Mouse (Mus musculus): Measurements from ENCODE around the gene Rbfox3.

Rbfox3 gene

DNA sequence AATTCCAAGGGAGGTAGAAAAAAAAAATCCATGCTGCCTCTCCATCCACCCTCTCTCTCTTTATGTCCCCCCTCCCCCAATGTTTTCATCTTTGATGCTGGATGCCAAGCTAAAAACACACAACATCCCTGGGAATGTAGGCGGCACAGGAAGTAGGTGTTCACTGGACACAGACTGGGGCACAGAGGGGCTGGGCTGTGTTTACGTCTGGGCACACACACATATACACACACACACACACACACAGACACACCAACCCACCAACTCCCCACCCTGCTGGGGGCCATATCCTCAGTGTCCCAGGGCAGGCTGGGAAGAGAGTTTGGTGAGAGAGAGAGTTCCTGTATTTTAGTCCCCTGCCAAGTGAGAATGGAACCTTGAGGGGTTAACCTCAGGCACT is 417.9 kb downstream of the Rbfox3 start:
- no peak for DNase-seq

DNA sequence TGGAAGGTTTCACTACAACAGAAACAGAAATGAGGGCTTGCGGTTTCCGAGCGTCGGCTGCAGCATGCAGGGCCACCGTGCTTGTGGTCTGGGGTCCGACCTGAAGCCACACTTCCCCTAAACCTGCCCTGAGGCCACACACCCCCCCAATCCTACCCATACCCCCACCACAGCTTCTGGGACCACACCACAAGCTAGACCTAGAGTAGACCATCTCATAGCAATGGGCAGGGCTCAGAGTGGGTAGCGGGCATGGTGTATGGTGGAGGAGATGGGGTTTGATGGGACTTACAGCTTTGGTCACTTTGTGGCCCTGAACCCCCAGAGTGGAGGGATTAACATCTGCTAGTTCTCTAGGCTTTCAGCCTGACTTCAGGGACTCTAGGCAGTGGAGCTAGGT is 420.2 kb downstream of the Rbfox3 start:
- no peak for DNase-seq

DNA sequence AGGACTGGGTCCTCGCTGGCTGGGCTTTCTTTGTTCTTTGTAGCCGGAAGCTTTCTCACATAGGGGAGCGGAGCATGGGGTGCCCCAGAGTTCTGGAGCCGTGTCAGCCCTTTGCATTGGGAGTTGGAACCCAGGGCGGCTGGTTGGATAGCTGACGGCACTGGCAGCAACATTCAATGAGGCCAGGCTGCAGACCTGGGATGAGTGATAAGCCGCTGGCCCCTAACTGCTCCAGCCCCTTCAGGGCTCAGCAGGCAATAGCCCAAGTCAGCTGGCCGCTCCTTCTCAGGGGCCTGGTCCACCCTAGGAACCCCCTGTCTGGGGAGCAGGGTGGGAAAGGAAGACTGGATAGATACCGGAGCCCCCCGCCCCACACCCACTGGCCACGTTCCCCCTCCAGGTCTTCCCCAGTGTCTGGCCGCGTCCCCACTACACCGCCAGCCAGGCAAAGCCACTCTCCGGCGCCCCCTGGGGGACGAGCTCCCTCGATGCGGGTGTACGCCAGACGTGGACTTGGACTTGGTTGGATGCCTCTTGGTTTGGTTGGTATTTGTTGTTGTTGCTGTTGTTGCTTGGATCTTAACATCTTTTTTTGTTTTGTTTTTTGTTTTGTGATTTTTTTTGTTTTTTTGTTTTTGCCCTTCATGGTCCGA is 420.7 kb downstream of the Rbfox3 start:
- peak; percentile 71 to 80 for DNase-seq

DNA sequence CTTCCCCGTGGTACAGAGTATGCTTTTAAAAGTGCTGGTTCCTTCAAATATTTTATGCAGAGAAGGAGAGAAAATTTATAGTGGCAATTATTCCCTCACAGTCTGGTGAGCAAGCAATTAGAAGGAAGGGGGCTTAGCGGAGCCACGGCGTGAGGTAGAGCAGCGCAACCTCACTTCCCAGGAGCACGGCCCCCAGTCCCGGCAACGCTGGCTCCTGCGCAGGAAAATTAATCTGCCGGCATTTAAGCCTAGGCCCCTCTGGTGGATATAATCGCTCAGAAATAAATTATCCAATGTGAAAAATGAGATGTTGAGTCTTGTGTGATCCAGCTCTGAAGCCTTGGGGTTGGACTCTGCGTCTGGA is 422.5 kb downstream of the Rbfox3 start:
- no peak for DNase-seq

DNA sequence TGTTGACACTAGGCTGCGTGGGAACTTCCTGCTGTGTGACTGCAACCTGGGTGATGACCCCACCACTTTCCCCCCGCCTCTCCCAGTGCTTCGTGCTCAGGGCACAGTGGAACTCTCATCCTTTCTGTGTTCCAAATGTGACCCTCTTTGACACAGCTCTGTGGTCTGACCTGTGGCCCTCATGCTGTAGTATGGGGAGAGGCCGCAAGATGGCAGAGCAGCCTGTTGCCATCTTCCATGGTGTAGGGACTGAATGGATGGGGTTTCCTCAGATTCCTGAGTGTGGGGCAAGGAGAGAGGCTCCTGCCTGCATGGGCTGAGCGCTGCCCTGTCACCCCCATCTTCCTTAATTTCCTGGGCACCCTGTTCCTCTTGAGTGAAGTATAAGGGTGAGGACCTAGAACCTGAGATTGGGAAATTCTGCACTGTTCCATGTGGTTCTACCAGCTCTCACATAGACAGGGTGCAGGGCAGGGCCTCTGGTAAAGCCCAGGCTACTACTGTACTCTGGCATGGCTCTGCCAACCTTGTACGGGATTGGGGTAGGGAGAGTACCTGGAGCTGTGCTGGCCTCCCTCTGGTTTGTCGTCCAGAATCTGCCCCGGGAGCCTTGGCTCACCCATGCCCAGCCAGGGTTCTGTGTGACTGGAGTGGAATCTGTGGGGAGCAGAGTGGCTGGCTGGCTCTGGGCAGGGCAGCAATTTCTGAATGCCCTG is 423.0 kb downstream of the Rbfox3 start:
- DNase-seq = peak; percentile 30 to 37

DNA sequence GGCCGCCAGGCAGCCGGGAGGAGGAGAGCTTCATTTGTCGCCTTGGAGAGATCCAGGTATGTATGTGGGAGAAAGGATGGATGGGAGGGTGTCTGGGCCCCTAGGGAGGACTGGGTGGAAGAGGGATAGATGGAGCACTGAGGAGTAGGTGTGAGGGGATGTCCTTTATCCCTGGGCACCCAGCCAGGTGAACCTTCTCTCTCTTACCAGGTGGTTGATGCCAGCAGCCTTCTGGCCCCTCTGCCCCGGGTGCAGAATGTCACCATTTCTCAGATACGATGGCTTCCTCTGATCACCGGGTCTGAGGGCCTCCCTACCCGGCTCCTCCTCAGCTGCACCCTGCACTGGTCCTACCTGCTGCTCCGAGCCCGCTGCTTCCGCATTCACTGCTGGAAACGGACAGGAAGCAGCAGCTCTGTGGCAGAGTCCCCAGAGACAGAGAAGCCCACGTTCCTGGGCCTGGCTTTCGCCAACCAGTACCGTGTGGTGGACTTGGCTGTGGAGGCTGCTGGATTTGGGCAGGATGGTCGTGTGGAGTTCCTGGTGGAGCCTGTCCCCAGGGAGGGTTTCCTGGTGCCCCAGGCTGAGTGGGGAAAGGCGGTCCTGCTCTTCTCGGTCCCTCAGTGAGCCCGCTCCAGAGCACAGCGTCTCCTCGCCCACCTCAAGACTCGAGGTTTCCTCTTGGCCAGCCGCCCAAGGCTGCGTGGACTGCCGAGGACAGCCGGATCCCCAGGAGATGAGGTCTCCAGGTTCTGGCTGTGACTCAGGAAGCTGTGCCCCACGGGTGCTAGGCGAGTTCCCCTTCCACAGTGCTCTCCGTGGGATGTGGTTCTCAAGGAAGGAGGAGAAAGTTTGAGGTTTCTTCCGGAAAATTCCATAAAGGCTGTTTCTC is 424.3 kb downstream of the Rbfox3 start:
- peak in 1 of 2 experiments; percentile 26 for DNase-seq

DNA sequence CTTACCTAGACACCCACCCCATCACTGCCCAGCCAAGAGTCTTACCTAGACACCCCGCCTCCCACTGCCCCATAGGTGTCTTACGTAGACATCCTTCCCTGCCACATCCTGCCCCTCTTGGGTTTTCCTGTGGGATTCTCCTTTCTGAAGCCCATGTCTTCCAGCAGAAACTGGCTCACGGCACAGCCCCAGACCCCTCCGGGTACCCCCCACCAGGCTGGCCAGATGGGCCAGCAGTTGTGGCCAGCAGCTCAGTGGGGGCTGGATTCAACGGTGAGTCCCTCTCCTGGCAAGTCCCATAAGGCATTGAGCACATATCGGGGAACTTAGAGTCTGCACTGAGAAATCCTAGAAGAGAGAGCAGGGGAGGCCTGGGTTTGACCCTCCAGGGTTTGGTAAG is 425.1 kb downstream of the Rbfox3 start:
- no peak for DNase-seq

DNA sequence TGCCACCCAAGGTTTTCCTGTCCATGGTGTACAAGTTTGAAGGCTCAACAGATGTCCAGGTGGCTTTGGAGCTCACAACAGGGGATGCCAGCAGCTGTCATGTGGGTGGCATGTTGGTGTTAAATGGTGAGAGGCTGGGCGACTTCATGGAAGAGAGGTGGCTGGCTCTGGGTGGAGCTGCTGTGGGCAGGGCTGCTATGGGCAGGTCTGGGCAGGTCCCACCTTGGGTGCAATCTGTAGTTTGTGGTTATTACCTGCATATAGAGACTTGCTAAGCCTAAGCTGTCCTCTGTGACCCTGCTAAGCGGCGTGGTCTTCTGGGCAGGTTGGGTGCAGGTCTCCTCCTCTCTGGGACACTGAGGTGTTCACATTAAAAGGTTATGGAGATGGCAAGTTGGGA is 425.6 kb downstream of the Rbfox3 start:
- no peak for DNase-seq

DNA sequence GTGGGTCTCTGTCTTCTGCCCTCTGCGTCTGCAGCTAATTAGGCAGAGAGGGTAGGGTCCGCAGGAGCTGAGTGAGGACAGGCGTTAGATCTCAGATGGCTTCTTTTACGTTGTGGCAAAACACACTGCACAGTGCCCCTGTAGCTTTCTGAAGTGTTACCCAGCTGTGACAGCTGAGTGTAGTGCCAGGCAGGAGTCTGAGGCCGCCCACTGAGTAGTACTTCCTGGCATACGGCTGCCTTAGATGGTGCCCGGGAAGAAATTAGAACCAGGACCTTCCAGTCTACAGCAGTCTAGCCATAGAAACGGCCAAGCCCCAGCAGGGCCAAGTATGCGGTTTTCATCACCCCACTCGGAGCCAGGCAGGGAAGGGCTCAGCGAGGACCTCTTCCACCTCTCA is 426.1 kb downstream of the Rbfox3 start:
- no peak for DNase-seq

DNA sequence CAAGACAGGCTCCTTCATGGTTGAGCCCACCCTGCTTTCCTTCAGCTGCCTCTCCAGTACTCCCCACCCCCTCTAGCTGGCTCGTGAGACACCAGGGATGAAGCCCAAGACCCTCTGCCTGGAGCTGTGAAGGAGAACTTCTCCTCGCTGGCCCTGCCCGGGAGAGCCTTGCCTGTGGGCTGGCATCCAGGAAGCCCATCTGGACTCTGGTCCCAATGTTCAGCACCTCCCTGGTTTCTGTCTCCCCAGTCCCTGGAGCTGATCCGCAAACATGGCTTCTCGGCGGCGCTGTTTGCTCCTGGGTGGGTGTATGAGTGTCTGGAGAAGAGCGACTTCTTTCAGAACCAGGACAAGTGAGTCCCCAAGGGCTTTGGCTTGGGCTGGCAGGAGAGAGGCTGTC is 427.2 kb downstream of the Rbfox3 start:
- DNase-seq = peak in 1 of 2 experiments; percentile 29

DNA sequence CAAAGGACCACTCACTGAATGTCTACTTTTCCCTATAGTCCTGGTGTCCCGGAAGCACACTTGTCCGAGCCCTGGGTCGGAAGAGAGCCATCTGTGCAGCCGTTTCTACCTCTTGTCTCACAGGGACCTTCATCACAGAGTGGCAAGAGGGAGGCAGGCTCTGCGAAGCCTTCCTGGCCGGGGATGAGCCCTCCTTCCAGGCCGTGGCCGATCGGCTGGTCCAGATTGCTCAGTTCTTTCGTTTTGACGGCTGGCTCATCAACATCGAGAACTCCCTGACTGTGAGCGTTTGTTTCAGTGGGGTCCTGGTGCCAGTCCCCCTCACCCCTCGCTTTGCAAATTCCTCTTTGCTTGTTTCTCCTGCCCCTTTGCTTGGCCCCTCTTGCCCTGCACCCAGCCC is 429.6 kb downstream of the Rbfox3 start:
- no peak for DNase-seq

DNA sequence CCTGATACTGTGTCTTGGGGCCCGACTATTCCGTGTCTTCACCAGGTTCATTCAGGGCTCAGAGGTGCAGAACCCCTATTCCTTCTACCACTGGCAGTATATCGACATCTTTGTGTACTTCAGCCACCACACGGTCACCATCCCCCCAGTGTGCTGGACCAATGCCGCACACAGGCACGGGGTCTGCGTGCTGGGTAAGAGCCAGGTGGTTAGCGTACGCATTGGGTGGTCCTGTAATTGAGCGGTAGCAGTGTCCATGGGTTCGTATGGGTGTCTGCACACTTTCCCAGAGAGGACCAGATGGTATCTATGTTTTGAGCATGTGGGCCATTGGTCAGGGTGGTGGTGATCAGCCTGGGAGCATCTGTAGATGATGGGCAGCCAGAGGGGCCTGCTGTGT is 430.2 kb downstream of the Rbfox3 start:
- no peak for DNase-seq

DNA sequence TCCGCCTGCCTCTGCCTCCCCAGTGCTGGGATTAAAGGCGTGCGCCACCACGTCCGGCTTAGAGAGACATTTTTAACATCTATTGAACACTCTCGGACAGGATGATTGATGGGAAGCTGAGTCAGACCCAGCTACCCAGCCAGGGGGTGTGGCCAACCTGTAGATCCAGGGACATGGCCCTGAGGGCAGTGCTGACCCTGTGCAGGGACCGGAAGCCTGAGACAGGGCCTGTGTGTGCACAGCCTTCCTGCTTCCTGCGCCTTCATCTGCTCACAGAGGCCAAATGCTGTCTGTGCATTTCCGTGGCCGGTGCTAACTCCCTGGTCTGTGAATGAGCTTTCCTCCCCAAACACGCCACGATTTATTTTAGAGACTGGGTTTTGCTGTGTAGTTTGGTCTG is 431.6 kb downstream of the Rbfox3 start:
- peak; percentile 63 to 84 for DNase-seq

DNA sequence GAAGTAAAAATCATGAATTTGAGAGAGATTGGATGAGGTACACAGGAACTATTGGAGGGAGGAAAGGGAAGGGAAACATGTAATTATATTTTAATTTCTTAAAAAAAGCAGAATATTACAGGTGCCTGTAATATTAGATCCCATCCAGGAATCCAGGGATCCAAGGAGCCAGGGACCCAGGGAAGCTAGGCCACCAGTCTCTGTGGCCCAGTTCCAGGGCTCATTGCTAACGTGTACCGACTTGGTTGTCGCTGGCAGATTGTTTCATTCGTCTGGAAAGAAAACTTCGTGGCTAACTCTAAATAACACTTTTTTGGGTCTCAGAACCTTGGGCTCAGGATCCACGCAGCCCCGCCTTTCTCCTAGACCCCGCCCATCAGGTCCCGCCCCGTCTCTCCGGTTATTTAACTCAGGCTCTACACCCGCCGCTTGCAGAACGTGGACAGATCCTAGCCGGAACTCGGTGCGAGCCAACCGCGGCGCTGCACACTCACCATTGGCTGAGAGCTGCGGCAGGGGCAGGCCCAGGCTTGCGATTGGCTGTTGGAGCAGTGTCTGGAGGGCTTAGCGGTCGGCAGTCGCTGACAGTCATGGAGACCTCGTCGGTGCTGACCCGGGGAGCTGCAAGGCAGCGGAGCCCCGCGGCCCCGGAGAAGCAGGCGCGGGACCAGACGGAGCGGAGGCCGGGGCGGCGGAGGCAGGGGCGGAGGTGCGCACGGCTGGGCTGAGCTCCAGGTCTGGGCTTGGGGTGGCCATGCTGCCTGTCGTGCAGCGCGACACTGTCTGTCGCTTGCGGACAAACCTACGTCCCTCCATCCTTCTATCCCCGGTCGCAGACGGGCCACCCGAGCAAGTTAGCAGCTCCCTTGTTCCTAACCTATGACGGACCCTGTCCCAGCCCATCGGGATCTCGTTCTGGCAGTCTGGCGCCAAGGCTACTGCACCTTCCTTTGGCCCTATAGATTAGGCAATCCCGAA is 434.7 kb downstream of the Rbfox3 start, which contains the start of gene Engase:
TSS of gene Engase (plus strand) at position 434 of the 978 bp plus-strand sequence.
- peak; percentile 97 to 99 for DNase-seq

DNA sequence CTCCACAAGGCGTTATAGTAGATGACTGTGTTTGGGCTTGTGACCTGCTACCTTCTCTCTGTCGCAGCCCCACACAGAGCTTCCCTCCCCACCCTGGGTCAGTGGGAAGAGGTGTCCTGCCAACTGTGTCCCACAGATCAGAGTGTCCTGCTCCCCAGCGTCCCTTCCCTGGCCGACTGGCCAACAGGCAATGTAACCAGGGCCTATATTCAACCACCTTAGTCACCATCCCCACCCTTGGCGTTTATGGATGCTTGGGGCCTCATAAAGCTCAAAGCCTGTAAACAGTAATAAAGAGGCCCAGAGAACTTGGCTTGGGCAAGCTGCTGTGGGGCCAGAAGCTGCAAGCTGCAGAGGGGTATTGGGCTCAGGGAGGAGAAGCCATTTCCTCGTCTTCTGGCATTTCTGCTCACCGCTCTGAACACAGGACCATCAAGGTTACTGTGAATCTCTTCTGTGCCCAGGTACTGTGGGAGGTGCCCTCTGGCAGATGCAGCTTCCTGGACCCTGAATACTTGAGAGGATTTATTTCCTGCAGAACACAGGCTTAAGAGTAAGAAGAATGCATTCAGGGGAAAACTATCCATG is 435.8 kb downstream of the Rbfox3 start:
- no peak for DNase-seq

DNA sequence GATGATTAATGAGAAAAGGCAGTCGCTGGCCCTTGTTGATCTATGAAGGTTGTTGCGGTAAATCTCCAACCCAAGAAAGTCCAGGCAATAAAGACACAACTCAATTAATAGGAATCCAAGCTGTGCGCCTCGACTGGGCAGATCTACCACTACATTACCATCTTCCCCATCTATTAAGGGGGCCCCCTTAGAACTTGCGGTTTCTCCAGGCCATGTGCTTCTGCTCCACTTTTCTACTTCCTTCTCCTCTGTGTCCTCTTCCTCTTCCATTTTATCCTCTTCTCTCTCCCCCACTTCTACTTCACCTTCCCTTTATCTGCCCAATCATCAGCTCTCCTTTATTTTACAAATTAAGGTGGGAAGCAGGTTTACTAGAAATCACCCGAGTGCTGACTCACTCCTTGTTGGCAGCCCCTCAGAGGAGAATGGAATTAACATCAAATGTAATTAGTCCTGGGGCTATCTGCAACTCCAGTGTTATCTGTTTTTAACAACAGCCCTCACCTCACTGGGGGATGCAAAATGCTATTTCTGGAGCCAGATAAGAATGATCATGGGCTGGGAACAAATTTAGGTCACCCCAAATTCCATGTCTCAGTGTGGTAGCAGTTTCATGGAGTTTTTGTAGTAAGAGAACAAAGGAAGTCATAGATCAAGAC is 437.4 kb downstream of the Rbfox3 start:
- DNase-seq = no peak

DNA sequence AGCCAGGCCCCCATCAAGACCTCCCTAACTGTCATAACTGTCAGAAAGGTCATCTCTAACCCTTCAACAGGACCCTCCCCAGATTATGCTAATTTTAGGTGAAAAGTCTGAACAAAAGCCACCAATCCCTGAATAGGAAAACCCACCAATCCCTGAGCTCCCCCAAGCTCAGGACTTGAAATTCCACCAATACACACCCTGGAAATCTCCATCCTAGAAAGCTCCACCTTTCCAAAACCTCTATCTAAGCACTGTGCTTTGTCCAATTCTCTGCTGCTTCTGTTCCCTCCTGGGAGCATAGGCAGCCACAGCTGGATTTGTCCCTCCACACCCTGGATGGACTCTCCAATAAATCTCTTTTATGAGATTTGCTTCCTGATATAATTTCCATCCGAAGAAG is 438.2 kb downstream of the Rbfox3 start:
- no peak for DNase-seq

DNA sequence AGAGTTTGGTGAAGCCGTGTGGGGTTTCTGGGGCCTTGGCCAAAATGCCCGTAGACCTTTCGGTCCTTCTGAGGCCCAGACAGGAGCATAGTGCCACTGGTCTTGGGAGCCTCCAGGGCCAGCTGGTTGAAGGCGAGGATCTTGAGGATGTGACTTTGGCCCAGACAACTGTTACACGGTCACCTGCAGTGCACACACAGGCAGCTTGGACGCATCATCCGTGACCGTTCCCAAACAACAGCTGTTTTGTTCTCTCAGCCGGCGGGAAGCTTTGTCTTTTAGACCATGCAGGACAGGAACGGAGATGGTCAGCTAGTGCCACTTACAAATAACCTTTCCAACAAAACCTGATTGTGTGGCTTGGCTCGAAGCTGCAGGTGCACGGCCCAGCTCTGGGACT is 439.7 kb downstream of the Rbfox3 start:
- peak in 1 of 2 experiments; percentile 29 for DNase-seq

DNA sequence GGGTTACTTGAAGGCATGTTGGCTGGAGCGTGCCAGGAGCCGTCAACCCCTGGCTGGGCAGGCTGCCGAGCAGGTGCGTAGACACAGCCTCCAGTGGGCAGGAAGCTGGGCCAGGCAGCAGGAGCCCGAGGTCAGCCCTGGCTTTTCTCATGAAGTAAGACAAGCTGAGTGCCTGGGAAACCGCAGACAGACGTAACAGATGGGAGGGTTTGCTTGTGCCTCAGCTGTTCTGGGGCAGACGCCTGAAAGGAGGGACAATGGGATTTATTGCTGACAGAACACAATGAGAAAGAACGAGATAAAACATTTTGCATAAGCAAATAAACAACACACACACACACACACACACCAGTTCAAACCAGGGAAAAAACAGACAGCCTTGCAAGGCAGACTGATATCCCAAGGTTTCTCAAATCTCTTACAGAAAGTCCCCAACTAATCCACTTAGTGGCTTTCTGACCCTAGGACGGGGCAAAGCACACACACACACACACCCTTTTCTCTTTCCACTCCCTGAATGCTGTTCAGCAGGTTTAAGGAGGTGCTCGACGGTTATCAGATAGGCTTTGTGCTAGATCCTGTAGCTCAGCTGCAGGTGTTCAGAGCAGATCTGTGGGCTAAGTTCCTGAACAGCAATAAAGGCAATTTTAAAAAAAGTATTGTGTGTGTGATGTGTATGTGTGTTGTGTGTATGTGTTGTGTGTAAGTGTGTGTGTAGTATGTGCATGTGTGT is 441.0 kb downstream of the Rbfox3 start:
- DNase-seq = no peak

DNA sequence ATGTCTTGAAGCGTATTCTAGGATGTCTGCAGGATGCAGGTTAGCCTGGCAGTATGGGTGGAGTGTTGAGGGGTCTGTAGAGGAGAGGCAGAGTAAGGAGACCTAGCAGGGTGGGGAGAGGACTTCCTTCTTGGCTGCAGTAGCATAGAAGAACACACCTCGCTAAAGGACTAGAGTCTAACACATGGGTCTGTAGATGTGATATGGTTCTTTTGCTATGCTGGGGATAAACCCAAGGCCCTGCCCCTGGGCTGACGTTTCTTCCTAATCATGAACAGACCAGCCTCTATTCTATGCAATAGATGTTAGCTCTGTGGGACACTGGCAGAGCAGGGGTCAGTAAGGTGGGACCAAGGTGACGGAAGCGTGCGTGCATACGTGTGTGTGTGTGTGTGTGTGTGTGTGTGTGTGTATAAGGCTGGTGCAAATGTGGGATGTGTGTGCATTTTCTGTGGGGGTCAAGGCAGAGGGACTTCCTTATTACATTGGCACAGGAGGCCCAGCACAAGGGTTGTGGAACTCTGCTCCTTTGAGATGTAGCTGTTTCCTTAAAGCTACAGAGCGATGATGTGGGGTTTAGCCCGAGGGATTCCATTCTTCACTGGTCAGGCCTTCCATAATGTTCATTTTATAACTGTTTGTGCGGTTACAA is 441.8 kb downstream of the Rbfox3 start:
- no peak for DNase-seq

Data from kidney, postnatal 25 days (tissue).